Mouse (Mus musculus): ENCODE measurements around the gene Dmac2.
"Not testable (repeated sequence)": the region's sequence is repeated elsewhere in the genome, so short reads cannot be mapped to it uniquely, and the experiment has no call there.

The Dmac2 gene

GRCm38 (mm10) chr7:25618865-25619721 is at the start of gene Dmac2:
Dmac2 (plus strand) TSS chr7:25619414.
- in situ Hi-C loops (cut with MboI; ENCODE audit: low sequenced_read_pairs) = no loop called here

- in situ Hi-C loops (cut with MboI; ENCODE audit: low sequenced_read_pairs) = not testable (repeated sequence)
These were observed 45.4 kb upstream of the Dmac2 start for GRCm38 (mm10) chr7:25573806-25574205.

- in situ Hi-C loops (cut with MboI; ENCODE audit: low sequenced_read_pairs) = no loop called here
These were observed 44.1 kb upstream of the Dmac2 start for GRCm38 (mm10) chr7:25575105-25575504.

GRCm38 (mm10) chr7:25575870-25576269 is 43.3 kb upstream of the Dmac2 start:
- in situ Hi-C loops (cut with MboI; ENCODE audit: low sequenced_read_pairs) = no loop called here

GRCm38 (mm10) chr7:25576308-25576707 is 42.9 kb upstream of the Dmac2 start:
- in situ Hi-C loops (cut with MboI; ENCODE audit: low sequenced_read_pairs) = not testable (repeated sequence)

GRCm38 (mm10) chr7:25576793-25577437 is 42.3 kb upstream of the Dmac2 start:
- in situ Hi-C loops (cut with MboI; ENCODE audit: low sequenced_read_pairs) = not testable (repeated sequence)

GRCm38 (mm10) chr7:25579441-25579840 is 39.8 kb upstream of the Dmac2 start:
- in situ Hi-C loops (cut with MboI; ENCODE audit: low sequenced_read_pairs) = no loop called here

GRCm38 (mm10) chr7:25582301-25582810 is 36.9 kb upstream of the Dmac2 start:
- in situ Hi-C loops (cut with MboI; ENCODE audit: low sequenced_read_pairs) = no loop called here

- in situ Hi-C loops (cut with MboI; ENCODE audit: low sequenced_read_pairs) = no loop called here
These were observed 34.6 kb upstream of the Dmac2 start for GRCm38 (mm10) chr7:25584651-25585050.

- in situ Hi-C loops (cut with MboI; ENCODE audit: low sequenced_read_pairs) = no loop called here
These were observed 33.6 kb upstream of the Dmac2 start for GRCm38 (mm10) chr7:25585351-25586204.

GRCm38 (mm10) chr7:25591226-25591625 is 28.0 kb upstream of the Dmac2 start:
- in situ Hi-C loops (cut with MboI; ENCODE audit: low sequenced_read_pairs) = no loop called here

- in situ Hi-C loops (cut with MboI; ENCODE audit: low sequenced_read_pairs) = no loop called here
These were observed 25.4 kb upstream of the Dmac2 start for GRCm38 (mm10) chr7:25593859-25594258.

GRCm38 (mm10) chr7:25599663-25600062 is 19.6 kb upstream of the Dmac2 start:
- in situ Hi-C loops (cut with MboI; ENCODE audit: low sequenced_read_pairs) = loop anchor here (5.0 to 10.0 kb wide), 2 partner anchors 117 to 175 kb away; no protein-coding TSS in a partner anchor

GRCm38 (mm10) chr7:25600666-25601065 is 18.5 kb upstream of the Dmac2 start:
- in situ Hi-C loops (cut with MboI; ENCODE audit: low sequenced_read_pairs) = loop anchor here (5.0 to 10.0 kb wide), 2 partner anchors 118 to 176 kb away; no protein-coding TSS in a partner anchor

GRCm38 (mm10) chr7:25601346-25601745 is 17.9 kb upstream of the Dmac2 start:
- in situ Hi-C loops (cut with MboI; ENCODE audit: low sequenced_read_pairs) = loop anchor here (5.0 to 10.0 kb wide), 2 partner anchors 119 to 177 kb away; no protein-coding TSS in a partner anchor

- in situ Hi-C loops (cut with MboI; ENCODE audit: low sequenced_read_pairs) = loop anchor here (10.0 kb wide), 1 partner anchor 182 kb away; no protein-coding TSS in a partner anchor
These were observed 12.6 kb upstream of the Dmac2 start for GRCm38 (mm10) chr7:25606625-25607063.

- in situ Hi-C loops (cut with MboI; ENCODE audit: low sequenced_read_pairs) = loop anchor here (10.0 kb wide), 1 partner anchor 182 kb away; no protein-coding TSS in a partner anchor
These were observed 12.0 kb upstream of the Dmac2 start for GRCm38 (mm10) chr7:25607196-25607595.

GRCm38 (mm10) chr7:25610056-25610455 is 9.2 kb upstream of the Dmac2 start:
- in situ Hi-C loops (cut with MboI; ENCODE audit: low sequenced_read_pairs) = no loop called here

- in situ Hi-C loops (cut with MboI; ENCODE audit: low sequenced_read_pairs) = no loop called here
These were observed 7.7 kb upstream of the Dmac2 start for GRCm38 (mm10) chr7:25611501-25611900.

- in situ Hi-C loops (cut with MboI; ENCODE audit: low sequenced_read_pairs) = no loop called here
These were observed 5.1 kb upstream of the Dmac2 start for GRCm38 (mm10) chr7:25614086-25614485.
